Mouse (Mus musculus) E14TG2a.4 (cell line): ENCODE results near the gene Cops2.

Source experiments
- CTCF ChIP-seq: conservative IDR thresholded peaks from 2 replicates; pipeline ENCODE4 v1.5.1; 2014; ENCODE audit warnings: low read length
- NANOG ChIP-seq: IDR thresholded peaks from 2 replicates; pipeline ENCODE4 v1.6.1; 2014; ENCODE audit warnings: borderline replicate concordance, low read length, mixed read lengths

DNA sequence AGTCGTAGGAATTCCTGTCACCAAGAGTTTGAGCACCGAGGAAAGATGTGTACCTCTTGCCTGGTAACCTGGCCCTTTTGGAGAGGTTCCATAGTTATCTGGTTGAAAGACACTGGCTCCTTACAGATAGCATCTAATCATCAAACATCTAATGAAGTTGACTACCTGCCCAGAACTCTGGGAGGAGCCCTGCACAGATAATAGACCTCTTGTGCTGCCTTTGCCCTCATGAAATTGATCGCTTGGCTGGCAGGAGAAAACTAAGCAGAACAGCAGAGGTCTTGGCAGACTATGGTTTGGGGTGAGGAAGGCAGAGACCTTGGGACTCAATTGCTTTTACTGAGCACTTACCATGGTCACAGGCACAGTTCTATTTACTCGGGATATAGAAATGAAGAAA, 38.5 kb downstream of the Cops2 start:
- TF ChIP-seq CTCF (no peak), NANOG (no peak)
